Mouse (Mus musculus) embryo, embryonic 10.5 days (tissue): ENCODE measurements around the gene Zfp78.
"Not testable (repeated sequence)": the region's sequence is repeated elsewhere in the genome, so short reads cannot be mapped to it uniquely, and the experiment has no call there.

ENCODE experiments used
- DNase-seq: peaks from one replicate; pipeline ENCODE4 v3.0.0-alpha.2; 2015; ENCODE audit warnings: low spot score

The Zfp78 gene

DNA sequence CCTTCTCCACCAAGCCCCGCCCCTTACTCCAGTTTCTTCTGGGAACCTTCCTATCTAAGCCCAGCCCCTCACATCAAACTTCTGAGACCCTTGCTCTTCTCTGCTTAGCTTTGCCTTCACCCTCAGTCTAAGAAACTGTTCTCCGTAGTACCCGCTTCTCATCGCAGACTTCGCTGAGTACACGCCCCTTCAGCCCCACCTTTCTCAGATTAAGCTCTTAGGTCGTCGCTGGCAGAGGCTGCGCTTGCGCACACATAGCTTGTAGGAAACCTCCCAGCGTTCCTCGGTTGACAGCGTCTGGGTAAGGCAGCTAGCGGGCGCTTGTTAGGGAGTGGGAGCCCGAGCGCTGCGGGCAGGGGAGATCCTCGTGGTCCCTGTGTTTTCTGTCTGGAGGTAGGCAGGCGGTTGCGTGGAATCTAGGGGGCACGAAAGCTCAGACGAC is at the start of gene Zfp78:
TSS of gene Zfp78 (plus strand) at position 234 of the 442 bp plus-strand sequence.
- peak; percentile 94 for DNase-seq

DNA sequence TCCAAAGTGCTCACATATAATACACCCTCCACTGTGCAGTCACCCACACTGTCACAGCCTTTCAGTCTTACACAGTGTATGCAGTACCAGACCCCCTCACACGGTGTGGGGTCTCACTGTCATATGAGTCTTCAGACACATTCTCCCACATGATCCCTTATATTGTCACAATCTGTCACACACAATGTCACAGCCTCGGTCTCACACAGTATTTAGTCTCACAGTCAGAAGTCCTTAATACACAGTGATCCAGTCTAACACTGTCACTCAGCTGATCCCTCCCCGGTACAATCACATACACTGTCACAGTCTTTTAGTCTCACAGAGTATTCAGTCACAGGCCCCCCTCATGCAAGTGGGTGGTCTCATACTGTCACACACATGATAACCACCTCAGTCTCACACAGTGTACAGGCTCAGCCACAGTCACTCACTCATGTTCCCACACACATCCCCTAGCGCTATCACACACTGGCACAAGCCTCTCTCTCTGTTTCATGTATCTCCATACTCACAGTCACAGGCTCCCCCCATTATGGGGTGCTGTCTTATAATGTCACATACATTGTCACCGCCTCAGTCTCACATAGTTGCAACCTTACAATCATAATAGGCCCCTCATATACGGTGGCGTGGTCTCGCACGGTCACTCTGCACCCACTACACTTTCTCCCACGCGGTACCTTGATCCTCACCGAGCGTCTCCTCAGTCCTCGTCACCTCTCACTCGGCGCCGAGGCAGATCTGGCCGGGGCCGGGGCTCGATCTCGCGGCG is 32.4 kb upstream of the Zfp78 start:
- peak; percentile 27 for DNase-seq

DNA sequence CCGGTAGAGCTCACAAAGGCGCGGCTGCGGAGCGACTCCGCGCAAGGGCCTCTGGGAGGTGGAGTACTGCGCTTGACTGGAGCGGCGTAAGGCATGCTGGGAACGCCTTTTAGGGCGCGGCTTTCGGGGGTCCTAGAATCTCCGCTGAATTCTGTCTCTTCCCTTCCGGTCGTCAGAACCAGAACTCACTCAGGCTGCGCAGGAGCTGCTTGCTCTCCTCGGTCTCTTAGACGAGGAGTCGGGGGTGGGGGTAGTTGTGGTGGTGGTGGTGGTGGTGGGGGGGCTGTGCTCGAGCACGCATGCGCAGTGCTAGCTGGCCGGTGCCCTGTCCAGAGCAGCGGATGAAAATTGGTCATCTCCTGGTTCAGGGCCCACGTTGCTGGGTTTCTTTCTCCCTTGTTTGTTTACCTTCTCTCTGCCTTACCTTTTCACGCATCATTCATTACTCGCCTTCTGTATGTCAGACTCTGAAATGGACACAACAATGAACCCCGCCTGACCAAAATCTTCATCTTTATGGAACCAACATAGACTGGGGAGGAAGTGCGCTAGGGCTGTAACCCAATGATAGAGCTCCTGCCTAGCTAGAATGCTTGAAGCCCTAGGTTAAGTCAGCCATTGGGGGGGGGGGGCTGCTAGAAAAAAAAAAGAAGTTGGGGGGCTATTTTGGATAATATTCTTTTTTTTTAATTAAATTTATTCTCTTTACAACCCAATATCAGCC is 31.7 kb upstream of the Zfp78 start, which contains the start of gene Zfp583:
TSS of gene Zfp583 (minus strand) at position 53 of the 724 bp plus-strand sequence.
- DNase-seq = peak; percentile 92

DNA sequence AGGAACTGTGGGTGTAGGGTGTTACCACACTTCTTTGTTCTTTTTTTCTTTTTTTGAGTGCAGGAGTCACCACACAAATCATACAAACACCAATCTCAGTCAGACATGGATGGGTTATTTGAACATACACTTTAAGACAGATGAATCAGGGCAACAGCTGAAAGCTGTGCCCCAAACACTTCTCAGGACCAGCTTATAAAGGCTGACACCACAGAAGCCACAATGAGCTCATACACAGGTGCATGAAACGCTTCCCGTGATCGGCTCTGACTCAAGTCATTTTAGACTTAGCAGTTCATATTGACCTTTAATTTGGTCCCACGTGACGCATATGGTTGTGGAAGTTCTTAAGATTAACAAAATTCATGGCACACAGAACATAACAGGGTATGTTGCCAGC is 23.2 kb upstream of the Zfp78 start:
- DNase-seq = no peak

DNA sequence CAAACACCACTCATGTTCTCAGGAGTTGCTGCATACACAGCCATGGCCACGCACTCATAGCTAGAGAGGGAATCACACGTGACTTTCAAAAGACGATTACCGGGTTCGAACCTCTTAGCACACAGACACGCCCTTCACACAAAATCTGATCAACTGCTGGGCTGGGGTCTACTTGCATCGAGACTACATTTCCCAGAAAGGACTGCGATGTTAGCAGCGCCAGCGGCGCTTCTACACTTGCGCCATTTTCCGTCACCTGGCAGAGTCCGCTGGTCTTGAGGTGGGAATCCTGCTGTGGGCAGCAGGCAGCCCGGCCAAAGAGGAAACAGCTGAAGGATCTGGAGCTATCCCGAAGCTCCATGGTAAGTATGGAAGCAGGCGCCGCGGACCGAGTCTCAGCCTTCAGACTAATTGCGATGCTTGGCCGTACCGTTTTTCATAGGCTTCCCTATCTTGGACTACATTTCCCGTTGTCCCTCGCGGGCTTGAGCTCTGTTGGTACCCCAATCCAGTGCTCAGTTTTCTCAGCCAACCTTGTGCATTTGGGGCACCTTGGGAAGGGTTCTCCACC is 19.5 kb upstream of the Zfp78 start, which contains the start of gene Gm3854:
TSS of gene Gm3854 (plus strand) at position 259 of the 571 bp plus-strand sequence.
- peak; percentile 90 for DNase-seq

DNA sequence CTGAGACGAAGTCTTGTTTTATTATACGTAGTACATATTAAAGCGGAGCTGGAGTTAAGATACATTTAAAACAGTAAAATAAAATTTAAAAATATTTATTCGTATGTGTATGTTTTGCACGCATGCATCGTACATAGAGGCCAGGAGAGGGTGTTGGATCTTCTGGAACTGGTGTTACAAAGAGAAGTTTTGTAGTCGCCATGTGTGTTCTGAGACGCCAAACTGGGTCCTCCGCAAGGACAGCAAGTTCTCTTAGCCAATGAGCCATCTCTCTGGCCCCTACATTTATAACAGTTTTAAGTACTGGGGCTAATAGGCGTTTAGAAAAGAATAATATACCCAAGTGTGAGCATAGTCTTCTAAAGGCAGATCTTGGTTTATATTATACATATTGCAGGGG is 19.0 kb upstream of the Zfp78 start:
- DNase-seq = no peak

DNA sequence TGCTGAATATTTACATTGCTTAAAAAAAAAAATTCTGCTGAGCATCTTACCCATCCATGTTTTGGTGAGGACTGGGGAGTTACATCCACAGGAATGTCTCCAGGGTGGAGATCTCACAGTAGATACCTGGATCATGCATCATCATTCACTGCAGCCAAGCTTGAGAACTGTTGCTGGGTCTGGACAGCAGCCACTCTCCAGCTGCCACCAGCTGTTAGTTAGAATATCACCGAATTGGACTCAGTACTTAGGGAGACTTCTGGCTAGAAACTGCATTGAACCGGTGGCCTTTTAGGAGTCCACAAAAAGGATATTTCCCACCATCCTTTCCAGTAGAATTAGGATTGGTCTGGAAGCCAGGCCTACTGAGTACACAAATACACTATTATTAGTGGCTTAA is 5.0 kb upstream of the Zfp78 start:
- no peak for DNase-seq

DNA sequence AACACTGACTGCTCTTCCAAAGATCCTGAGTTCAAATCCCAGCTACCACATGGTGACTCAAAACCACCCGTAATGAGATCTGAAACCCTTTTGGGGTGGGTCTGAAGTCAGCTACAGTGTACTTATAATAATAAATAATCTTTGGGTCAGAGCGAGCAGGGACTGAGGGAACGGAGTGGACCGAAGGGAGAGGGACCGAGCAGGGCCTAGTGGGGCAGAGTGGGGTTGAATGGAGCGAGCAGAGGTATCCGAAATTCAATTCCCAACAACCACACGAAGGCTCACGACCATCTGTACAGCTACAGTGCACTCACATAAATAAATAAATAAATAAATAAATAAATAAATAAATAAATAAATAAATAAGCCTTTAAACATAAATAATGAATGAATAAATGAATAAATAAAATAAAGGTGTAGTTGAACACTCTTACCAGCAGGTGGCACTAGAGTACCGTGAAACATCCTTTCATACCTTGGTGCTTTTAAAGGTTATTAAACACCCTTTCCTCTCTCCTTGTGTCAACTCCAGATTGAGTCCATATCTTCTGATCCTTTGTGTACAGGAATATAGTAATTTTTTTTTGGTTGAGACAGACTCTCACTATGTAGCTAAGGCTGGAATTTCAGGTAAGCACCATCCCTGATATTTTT is 4.0 kb upstream of the Zfp78 start:
- peak; percentile 91 for DNase-seq

DNA sequence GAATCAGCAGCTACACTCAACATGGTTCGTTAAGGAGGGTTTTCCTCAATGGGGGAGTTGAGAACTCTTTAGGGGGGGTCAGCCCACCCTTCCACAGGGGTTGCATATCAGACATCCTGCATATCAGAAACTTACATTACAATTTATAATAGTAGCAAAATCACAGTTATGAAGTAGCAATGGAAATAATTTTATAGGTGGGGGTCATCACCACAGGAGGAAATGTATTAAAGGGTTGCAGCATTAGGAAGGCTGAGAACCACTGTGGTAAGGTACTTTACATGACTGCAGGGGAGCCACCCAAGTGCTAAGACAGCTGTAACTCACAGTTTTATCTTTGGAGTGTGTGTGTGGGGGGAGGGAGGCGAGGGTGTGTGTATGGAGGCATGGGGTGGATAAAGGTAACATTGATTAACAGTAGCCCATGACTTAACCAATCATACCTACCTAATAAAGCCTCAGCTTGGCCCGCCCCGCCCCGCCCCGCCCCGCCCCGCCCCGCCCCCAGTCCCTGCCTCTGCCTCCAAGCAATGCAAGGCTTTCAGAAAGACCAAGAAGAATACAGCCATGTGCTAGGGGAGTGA is 2.5 kb upstream of the Zfp78 start:
- DNase-seq = no peak

DNA sequence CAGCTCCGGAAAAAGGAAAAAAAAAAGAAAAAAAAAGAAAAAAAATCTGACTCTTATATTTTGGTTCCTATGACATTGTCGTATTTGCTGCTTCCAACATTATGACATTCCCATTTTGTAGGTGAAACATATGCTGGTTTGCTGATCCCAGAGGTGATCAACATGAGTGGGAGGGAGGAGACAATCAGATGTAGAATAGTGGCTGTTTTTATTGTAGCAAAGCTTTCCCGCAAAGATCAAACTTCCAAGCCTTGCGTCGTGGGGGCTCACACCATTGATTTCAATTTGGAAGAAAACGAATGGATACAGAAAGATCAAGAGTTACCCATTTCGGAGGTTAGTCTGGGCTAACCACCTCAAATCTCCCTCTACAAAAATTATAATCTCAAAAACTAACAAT is 1.3 kb upstream of the Zfp78 start:
- DNase-seq = no peak

DNA sequence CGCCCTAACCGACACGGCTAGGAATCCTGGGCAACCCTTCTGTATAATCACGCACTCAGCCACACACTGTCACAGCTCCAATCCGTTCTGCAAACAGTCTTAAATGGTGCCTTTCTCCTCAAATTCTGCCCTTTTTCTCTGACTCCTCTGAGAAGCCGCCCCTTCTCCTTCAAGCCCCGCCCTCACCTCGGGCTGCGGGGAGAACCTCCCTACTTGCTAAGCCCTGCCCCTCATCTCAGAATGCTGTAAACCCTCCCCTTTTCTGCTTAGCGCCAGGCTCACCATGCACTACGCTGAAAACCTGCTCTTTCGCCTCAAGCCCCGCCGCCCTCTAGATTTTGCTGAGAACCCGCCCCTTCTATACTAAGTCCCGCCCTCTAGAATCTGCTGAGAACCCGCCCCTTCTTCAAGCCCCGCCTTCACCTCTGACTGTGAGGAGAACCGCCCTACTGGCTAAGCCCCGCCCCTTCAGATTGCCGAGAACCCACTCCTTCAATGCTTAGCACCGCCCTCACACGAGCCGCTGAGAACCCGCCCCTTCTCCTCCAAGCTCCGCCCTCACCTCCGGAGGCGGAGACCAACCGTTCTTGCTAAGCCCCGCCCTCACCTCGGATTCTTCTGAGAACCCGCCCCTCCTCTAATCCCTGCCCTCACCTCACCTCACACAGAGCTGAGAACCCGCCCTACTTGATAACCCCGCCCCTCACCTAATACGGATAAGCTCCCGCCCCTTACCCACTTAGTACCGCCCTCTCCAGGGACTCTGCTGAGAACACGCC is 623 bp upstream of the Zfp78 start:
- peak; percentile 99 for DNase-seq

DNA sequence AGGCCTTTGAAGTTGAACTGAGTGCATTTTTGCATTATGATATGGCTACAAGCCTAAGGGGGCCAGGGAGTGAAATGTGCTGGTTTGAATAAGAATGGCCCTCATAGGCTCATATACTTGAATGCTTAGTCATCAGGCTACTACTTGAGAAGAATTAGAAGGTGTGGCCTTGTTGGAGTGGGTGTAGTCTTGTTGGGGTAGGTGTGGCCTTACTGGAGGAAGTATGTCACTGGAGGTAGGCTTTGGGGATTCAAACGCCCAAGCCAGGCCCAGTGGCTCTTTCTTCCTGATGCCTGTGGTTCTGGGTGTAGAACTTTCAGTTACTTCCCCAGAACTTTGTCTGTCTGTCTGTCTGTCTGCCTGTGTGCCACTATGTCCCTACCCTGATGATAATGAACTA is 1.7 kb downstream of the Zfp78 start:
- DNase-seq = no peak

DNA sequence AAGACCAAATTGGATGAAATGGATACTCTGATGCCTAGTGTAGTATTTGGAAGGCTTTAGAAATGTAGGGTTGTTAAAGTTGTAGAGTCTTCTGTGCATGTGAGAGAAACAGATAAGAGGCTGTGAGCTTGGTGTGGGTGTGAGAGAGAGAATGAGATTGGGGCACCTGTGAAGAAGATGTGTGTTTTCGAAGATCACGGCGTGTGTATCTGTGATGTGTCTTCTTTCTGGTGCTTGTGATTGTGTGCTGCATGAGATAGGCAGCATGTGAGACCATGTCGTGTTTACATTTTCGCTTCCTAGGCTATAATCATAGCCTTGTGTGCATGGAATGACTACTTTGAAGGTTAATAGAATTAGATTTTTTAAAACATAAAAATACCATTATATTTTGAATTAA is 4.1 kb downstream of the Zfp78 start:
- no peak for DNase-seq

DNA sequence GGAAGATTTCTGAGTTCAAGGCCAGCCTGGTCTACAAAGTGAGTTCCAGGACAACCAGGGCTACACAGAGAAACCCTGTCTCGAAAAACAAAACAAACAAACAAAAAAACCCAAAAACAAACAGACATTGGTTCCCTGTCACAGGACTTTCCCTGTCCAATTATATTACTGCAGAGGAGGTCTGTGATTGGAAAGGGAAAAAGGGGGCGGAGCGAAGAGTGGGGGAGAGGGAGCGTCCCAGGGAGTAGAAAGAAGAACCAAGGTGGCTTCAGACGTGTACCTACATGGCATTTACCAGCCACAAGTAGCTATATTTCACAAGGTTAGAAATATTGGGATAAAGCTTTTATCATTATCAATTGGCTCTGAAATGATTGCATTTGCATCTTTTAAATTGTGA is 5.1 kb downstream of the Zfp78 start:
- DNase-seq = not testable (repeated sequence)

DNA sequence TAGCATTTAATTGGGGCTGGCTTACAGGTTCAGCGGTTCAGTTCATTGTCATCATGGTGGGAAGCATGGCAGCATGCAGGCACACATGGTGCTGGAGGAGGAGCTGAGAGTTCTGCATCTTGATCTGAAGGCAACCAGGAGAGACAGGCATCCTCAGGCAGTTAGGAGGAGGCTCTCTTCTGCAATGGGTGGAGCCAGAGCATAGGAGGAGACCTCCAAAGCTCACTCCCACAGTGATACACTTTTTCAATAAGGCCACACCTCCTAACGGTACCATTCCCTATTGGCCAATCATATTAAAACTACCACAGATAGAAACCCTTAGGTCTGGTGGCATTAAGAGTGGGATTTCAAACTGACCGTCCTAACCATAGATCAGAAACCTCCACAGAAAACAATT is 6.4 kb downstream of the Zfp78 start:
- no peak for DNase-seq

DNA sequence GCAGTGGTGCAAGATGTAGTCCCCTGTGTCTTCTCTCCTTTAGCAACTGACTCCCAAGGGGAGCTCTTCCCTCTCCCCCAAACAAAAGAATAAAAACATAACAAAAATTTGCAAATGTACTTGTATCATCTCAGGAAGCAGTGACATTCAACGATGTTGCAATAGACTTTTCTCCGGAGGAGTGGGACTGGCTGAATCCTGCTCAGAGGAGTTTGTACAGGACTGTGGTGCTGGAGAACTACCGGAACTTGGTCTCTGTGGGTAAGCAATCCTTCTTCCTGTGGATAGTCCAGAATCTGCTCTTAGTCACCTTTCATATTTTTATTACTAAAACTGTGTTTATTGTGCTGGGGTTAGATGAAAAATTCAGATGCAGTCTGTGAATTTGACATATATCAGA is 9.9 kb downstream of the Zfp78 start:
- no peak for DNase-seq

DNA sequence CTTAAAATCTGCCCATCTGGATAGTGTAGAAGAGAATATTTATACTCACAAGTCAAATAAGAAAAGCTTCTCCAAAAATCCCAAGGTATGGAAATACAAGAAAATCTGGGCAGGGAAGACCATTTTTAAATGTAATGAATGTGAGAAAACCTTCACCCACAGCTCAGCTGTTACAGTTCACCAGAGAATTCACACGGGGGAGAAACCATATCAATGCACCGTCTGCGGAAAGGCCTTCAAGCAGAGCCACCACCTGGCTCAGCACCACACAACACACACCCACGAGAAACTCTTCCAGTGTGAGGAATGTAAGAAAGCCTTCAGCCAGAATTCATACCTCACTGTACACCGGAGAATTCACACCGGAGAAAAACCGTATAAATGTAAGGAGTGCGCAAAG is 15.4 kb downstream of the Zfp78 start:
- no peak for DNase-seq

DNA sequence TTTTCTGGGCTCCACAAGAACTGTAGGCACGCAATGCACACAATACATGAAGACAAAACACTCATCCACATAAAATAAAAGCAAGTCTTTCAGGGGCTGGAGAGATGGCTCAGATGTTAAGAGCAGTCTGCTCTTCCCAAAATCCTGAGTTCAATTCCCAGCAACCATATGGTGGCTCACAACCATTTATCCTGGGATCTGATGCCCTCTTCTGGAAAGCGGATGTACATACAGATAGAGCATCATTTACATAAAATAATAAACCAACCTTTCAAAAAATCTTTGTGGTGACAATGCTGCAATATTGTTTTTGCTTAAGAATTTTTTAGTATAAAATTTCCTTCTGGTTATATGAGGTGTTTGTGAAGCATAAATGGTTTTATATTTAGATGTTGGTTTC is 18.4 kb downstream of the Zfp78 start:
- no peak for DNase-seq

DNA sequence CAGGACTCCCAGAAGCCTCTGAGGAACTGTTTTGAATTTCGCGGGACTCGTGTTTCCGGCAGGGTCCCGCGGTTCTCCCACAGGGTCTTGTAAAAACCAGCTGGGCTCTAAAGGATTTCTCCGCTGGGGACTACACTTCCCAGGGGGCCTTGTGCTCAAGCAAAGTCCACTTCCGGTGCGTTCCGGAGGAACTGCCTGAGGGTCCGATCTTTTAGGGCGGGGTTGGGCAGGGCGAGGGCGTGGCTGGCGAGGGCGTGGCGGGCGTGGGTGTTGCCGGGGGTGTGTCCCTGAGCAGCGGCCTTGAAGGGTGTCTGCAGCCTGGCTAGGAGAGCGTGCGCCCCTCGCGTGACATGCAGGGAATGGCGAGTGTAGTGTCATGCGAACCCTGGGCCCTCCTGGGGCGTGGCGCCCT is 20.0 kb downstream of the Zfp78 start, which contains the start of gene Zfp28:
TSS of gene Zfp28 (plus strand) at position 252 of the 412 bp plus-strand sequence.
- DNase-seq = peak; percentile 99

DNA sequence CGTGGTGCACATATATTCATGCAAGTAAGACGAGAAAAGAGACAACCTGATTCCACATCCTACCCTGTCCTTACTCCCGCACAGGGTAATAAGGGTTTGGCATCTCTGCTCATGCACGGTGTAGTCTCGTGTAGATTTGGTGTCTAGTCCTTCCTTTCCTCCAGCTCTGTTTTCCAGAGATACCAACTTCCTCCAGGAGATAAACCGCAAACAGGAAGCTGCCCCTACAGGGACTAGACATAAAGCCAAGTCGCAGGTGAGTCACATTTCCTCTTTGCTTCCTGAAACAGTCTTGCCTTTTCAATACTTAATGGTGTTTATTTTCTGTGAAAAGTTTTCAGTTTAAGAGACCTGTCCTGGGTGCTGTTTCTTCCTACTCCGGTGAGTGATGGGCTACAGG is 20.9 kb downstream of the Zfp78 start:
- no peak for DNase-seq

DNA sequence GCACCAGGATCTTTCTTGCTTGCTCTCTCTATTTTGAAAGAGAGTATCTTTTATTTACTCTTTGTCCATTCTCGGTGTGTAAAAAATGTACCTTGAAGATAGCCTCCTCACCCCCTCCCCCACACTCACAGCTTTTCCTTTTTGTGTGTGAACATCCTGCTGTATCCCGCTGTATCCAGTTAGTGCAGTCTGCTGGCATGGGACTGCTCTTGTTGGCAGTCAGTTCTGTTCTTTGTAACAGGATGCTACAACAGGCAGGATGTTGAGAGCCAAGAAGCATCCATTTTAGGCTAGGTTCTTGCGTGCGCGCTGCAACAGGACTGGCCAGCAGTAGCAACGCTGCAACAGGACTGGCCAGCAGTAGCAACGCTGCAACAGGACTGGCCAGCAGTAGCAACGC is 23.9 kb downstream of the Zfp78 start:
- no peak for DNase-seq
